Mouse (Mus musculus) frontal cortex, adult 2 months (tissue): ENCODE results near the gene Strbp. TPM values are rescaled to one million over a fixed set of nuclear protein-coding genes. Genes with fewer than 3 reads are reported as not detected.
"Not testable (repeated sequence)": the region's sequence is repeated elsewhere in the genome, so short reads cannot be mapped to it uniquely, and the experiment has no call there.

ENCODE experiments used
- DNase-seq, 2 experiments: peaks; one replicate each; pipeline ENCODE4 v3.0.0; 2022; ENCODE audit warnings: low spot score in 1 of 2; ENCODE audit errors: extremely low spot score in 1 of 2
- polyA plus RNA-seq: library from polyadenylated mRNA; depleted of rRNA; stranded (reverse); fragments of >200 nt; gene quantifications from 2 replicates; pipeline ENCODE4 v1.2.3, GENCODE M21; 2012

Gene Strbp
- polyA plus RNA-seq, 1 experiment, result 75.7 TPM

- DNase-seq, result no peak
Observed at GRCm38 (mm10) chr2:37530766-37531165, 172.9 kb downstream of the Strbp start.

GRCm38 (mm10) chr2:37529397-37529796 is 174.3 kb downstream of the Strbp start:
- DNase-seq, result no peak

GRCm38 (mm10) chr2:37527587-37527986 is 176.1 kb downstream of the Strbp start:
- DNase-seq, result no peak

- no peak for DNase-seq
Observed at GRCm38 (mm10) chr2:37519286-37519640, 184.4 kb downstream of the Strbp start.

GRCm38 (mm10) chr2:37518561-37519285 is 184.9 kb downstream of the Strbp start:
- DNase-seq, result peak in 1 of 2 experiments; percentile 44

- DNase-seq, result peak in 1 of 2 experiments; percentile 36
Observed at GRCm38 (mm10) chr2:37516922-37517462, 186.7 kb downstream of the Strbp start.

DNA sequence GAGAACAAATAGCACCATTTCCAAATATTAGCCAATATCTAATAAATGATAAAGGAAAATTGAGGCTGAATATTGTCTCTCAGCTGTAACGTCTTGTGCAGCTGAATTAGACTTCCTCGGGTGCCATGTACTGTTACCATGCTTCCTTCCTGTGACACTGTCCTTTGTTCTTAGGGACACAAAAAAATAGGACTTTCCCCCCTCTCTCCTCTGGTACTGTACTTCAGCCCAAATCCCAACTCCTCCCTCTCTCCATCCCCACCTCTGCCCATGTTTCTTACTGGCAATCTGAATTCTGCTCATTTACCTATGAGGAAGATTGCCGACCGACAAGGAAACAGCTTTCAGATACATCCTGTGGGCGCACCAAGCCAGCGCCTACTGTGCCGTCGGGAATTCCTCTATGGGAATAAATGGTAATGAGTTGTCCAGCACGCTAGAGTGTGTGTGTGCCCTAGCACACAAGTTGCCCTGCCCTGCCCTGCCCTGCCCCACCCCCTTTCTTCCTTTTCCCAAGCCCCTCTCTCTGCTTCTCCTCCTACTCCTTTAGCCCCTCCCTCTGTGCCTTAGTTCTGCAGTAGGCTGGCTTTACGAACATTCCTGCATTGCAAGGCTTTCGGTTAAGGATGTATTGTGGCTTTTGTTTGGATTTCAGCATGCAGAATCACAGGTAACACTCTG is 187.5 kb downstream of the Strbp start, which contains the start of gene Gpr21:
Gene Gpr21, plus strand, starts transcription at position 303 of the 681 bp plus-strand sequence.
- DNase-seq, result peak in 1 of 2 experiments; percentile 9

DNA sequence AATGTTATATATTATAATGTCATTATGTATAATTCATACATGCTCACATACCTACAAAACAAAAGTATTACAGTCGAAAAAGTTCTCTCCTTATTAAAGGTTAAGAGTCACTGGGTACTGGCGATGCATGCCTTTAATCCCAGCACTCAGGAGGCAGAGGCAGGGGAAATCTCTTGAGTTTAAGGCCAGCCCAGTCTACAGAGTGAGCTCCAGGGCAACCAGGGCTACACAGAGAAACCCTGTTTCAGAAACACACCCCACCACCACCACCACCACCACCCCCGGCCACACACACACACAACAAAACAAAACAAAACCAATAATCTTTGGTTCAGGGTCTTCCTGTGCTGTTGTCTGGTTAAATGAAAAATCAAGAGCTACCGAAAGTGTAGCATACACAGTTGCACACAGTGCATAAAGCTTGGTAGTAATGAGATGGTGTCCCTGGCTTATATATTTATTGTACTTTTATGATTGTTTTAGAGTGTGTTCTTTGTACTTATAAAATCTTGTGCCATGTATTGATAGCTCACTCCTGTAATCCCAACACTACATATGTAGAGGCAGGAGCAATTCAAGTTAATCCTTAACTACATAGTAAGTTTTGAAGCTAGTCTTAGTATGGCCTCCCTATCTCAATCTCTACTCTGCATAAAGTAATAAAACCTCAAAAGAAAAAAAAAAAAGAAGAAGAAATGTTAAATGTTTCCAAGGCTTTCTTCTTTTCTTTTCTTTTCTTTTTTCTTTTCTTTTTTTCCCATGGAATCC is 192.3 kb downstream of the Strbp start:
- no peak for DNase-seq

GRCm38 (mm10) chr2:37505856-37506255 is 197.8 kb downstream of the Strbp start:
- DNase-seq, result not testable (repeated sequence)

GRCm38 (mm10) chr2:37497321-37497720 is 206.3 kb downstream of the Strbp start:
- DNase-seq, result no peak

- no peak for DNase-seq
Observed at GRCm38 (mm10) chr2:37488956-37489355, 214.7 kb downstream of the Strbp start.

- DNase-seq, result no peak
Observed at GRCm38 (mm10) chr2:37486408-37486807, 217.3 kb downstream of the Strbp start.

- peak in 1 of 2 experiments; percentile 78 for DNase-seq
Observed at GRCm38 (mm10) chr2:37485370-37485769, 218.3 kb downstream of the Strbp start.

DNA sequence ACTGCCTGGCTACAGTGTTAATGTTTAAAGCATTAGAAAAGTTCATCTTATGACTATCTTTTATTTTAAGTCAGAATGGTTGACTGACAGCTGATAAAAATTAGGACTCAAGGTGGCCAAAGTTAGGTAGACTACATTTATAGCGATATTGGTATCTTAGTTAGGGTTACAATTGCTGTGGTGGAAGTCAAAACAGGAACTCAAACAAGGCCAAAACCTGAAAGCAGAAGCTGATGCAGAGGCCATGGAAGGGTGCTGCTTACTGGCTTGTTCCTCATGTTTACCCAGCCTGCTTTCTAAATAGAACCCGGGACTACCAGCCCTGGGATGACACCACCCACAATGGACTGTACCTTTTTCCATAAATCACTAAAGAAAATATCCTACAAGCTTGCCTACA is 219.5 kb downstream of the Strbp start:
- no peak for DNase-seq

GRCm38 (mm10) chr2:37480039-37480438 is 223.6 kb downstream of the Strbp start:
- no peak for DNase-seq

GRCm38 (mm10) chr2:37479559-37479958 is 224.1 kb downstream of the Strbp start:
- DNase-seq, result no peak

- DNase-seq, result no peak
Observed at GRCm38 (mm10) chr2:37466266-37466665, 237.4 kb downstream of the Strbp start.

DNA sequence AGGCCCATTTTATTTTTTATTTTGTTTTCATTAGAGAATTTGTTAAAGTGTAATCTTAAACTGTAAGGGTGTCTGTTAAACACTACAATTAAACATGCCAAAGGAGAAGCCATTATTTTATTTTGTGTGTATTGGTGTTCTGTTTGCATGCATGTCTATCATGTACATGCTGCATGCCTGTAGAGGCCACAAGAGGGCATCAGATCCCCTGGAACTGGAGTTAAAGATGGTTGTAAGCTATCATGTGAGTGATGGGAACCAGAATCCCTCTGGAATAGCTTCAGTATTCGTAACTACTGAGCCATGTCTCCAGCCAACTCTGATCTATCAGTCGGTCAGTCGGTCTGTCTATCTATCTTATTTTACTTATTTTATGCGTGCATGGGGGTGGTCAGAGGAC is 243.0 kb downstream of the Strbp start:
- no peak for DNase-seq

GRCm38 (mm10) chr2:37452376-37452760 is 251.3 kb downstream of the Strbp start:
- DNase-seq, result no peak

DNA sequence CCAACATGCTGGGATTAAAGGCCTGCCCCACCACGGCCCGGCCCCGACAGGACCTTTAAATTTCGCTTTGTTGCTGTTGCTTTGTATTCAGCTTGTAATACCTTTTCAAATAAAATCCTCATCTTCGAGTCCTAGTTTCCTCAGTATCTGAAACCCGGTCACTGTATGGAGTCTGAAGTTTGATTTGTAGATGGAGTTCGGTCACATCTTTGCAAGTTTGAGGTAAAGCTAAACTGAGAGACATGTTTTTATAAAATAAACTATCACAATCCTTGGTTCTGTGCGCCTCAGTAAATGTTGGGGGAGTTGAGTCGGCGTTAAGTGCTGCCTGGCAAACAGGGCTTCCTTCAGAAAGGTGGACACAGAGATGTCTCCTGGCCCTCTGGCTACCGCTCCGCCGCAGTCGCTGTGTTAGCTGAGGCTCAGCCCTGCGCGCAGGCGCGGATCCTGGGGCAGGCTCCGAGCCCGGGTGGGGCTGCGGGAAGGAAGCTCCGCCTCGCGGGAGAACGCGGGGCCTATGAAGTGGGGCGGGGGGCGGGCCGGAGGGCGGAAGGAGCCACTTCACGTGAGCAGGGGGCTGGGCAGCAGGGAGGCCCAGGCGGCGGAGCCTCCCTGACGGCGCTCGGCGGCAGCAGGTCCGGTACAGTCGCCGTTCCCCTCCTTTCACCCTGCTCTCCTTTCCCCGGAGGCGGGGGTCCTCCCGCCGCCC is 251.8 kb downstream of the Strbp start:
- DNase-seq, result peak; percentile 75 to 93
